Mouse (Mus musculus) heart, adult 2 months (tissue): ENCODE measurements at regions not wholly inside any gene's neighbourhood (a gene's known extent, or its start where the extent isn't known, plus 50 kb on each side); places are given as distances from the start of the nearest gene placed in this dataset.

ENCODE experiments used
- DNase-seq, 2 experiments: peaks; one replicate each; pipeline ENCODE4 v3.0.0; 2021
- H3K27ac ChIP-seq: fragments of 200-600 bp; 2 replicates; pipeline ENCODE4 v1.8.1; 2022
- H3K27me3 ChIP-seq: fragments of 200-500 bp; 2 replicates; pipeline ENCODE4 v1.6.1; 2012; ENCODE audit warnings: mild to moderate bottlenecking, low read length, inconsistent platforms, mixed read lengths; ENCODE audit not compliant: control insufficient read depth, insufficient read depth
- H3K36me3 ChIP-seq: fragments of 200-500 bp; 2 replicates; pipeline ENCODE4 v1.6.1; 2012; ENCODE audit warnings: low read length, inconsistent platforms; ENCODE audit not compliant: control insufficient read depth, insufficient read depth
- H3K4me1 ChIP-seq: fragments of 200-500 bp; 2 replicates; pipeline ENCODE4 v1.6.1; 2011; ENCODE audit warnings: low read length; ENCODE audit not compliant: control insufficient read depth, insufficient read depth
- H3K4me3 ChIP-seq: fragments of 200-600 bp; 2 replicates; pipeline ENCODE4 v1.8.1; 2022
- H3K79me2 ChIP-seq: fragments of 200-500 bp; replicated peaks from 2 replicates; pipeline ENCODE4 v1.6.1; 2012; ENCODE audit warnings: mild to moderate bottlenecking, inconsistent platforms, low read length, moderate library complexity, mixed read lengths; ENCODE audit not compliant: control insufficient read depth, insufficient read depth
- H3K9ac ChIP-seq: fragments of 200-500 bp; 2 replicates; pipeline ENCODE4 v1.6.1; 2012; ENCODE audit warnings: low read depth, mild to moderate bottlenecking, control low read depth, inconsistent platforms, low read length, mixed read lengths
- CTCF ChIP-seq: fragments of 200-600 bp; IDR thresholded peaks from 2 replicates; pipeline ENCODE4 v1.8.1; 2022; ENCODE audit warnings: antibody characterized with exemption, mild to moderate bottlenecking, moderate library complexity
- EP300 ChIP-seq: fragments of 200-500 bp; IDR thresholded peaks from 2 replicates; pipeline ENCODE4 v1.6.1; 2011; ENCODE audit warnings: low read depth, low read length, control low read depth; ENCODE audit not compliant: insufficient read depth
- POLR2A ChIP-seq: fragments of 200-500 bp; IDR thresholded peaks from 2 replicates; pipeline ENCODE4 v1.6.1; 2011; ENCODE audit warnings: mild to moderate bottlenecking, low read depth, low read length, control low read depth; ENCODE audit not compliant: insufficient read depth
- WGBS: fragments of 180-500 bp; shearing (Covaris S2); methylation state at CpG from one replicate; pipeline ENCODE4 v1.1.7; 2018; 5-methylcytosine and 5-hydroxymethylcytosine counted together
- intact Hi-C: fragments of 180-260 bp; cut with DNase I; formaldehyde crosslinking; loops from one replicate; pipeline ENCODE4 v1.15.1; 2025

- no peak overlapping the region for H3K4me3 ChIP-seq
- H3K27ac ChIP-seq: no peak overlapping the region
These were observed 111.4 kb downstream of the Adamts15 start for GRCm38 (mm10) chr9:30810843-30811242.

GRCm38 (mm10) chr9:30810290-30810689, 112.0 kb downstream of the Adamts15 start:
- no peaks in the 10 kb centered on the region for H3K4me1 ChIP-seq
- no peak for DNase-seq
- H3K9ac ChIP-seq: no peak overlapping the region
- 87% methylated on average over 4 of the region's 4 CpGs for WGBS
- H3K27me3 ChIP-seq: no peaks in the 10 kb centered on the region
- TF ChIP-seq POLR2A: no peak
- no peak for TF ChIP-seq CTCF
- TF ChIP-seq EP300: no peak
- no peaks in the 10 kb centered on the region for H3K79me2 ChIP-seq
- no peaks in the 10 kb centered on the region for H3K36me3 ChIP-seq
- H3K27ac ChIP-seq: no peak overlapping the region
- intact Hi-C loops: no loop called here
- H3K4me3 ChIP-seq: no peak overlapping the region

More at GRCm38 (mm10) chr9:30810843-30811242, 111.4 kb downstream of the Adamts15 start:
- Histone ChIP-seq H3K36me3 (no peaks in the 10 kb centered on the region), H3K4me1 (no peaks in the 10 kb centered on the region), H3K27me3 (no peaks in the 10 kb centered on the region), H3K9ac (no peak overlapping the region), H3K79me2 (no peaks in the 10 kb centered on the region)
- TF ChIP-seq CTCF: no peak
- TF ChIP-seq EP300: no peak
- no peak for TF ChIP-seq POLR2A
- intact Hi-C loops: no loop called here
- no peak for DNase-seq
- WGBS: 30% methylated on average over 1 of the region's 1 CpGs

GRCm38 (mm10) chr9:30808863-30809491, 113.3 kb downstream of the Adamts15 start:
- Histone ChIP-seq H3K36me3 (no peaks in the 10 kb centered on the region), H3K9ac (no peak overlapping the region), H3K79me2 (no peaks in the 10 kb centered on the region), H3K27me3 (no peaks in the 10 kb centered on the region), H3K4me3 (no peak overlapping the region), H3K27ac (no peak overlapping the region), H3K4me1 (no peaks in the 10 kb centered on the region; the same call in 1 of the 2 replicates)
- peak in 1 of 2 experiments; percentile 10 for DNase-seq
- TF ChIP-seq POLR2A (no peak), EP300 (no peak), CTCF (no peak)
- 53% methylated on average over 11 of the region's 11 CpGs for WGBS
- intact Hi-C loops: no loop called here

- TF ChIP-seq POLR2A: no peak
- no peak for TF ChIP-seq CTCF
- no peak for TF ChIP-seq EP300
- no peak for DNase-seq
- 77% methylated on average over 10 of the region's 10 CpGs for WGBS
- H3K4me1 ChIP-seq: peaks cover 3% of the 10 kb centered on the region
- no peak overlapping the region for H3K27ac ChIP-seq
- H3K79me2 ChIP-seq: no peaks in the 10 kb centered on the region
- H3K9ac ChIP-seq: no peak overlapping the region
- no peaks in the 10 kb centered on the region for H3K36me3 ChIP-seq
- intact Hi-C loops: no loop called here
- H3K27me3 ChIP-seq: no peaks in the 10 kb centered on the region
- H3K4me3 ChIP-seq: no peak overlapping the region
These were observed 118.3 kb downstream of the Adamts15 start for GRCm38 (mm10) chr9:30803755-30804532.

- Histone ChIP-seq H3K9ac (no peak overlapping the region), H3K27me3 (no peaks in the 10 kb centered on the region), H3K27ac (no peak overlapping the region), H3K79me2 (no peaks in the 10 kb centered on the region), H3K4me1 (peaks cover 3% of the 10 kb centered on the region), H3K4me3 (no peak overlapping the region), H3K36me3 (no peaks in the 10 kb centered on the region)
- TF ChIP-seq POLR2A (no peak), CTCF (no peak), EP300 (no peak)
- 83% methylated on average over 3 of the region's 3 CpGs for WGBS
- DNase-seq: peak in 1 of 2 experiments; percentile 32
- intact Hi-C loops: no loop called here
These were observed 119.4 kb downstream of the Adamts15 start for GRCm38 (mm10) chr9:30802826-30803225.
